Mouse (Mus musculus): ENCODE measurements around the gene Sidt2. TPM values are rescaled to one million over a fixed set of nuclear protein-coding genes. Genes with fewer than 3 reads are reported as not detected.

Gene Sidt2
- total and polyA plus RNA-seq, 2 experiments from 2014 or later, result 46.5 to 77.5 TPM

- WGBS, result 85% methylated on average over 2 of the region's 2 CpGs
- no peak for TF ChIP-seq CTCF (IDR thresholded peaks at IDR 0.05; ENCODE audit: low read depth)
Measured at GRCm38 (mm10) chr9:45915659-45916058, 39.4 kb downstream of the Sidt2 start.

GRCm38 (mm10) chr9:45911673-45912072 is 43.4 kb downstream of the Sidt2 start:
- ATAC-seq, result no peak
- Histone ChIP-seq H3K4me3 (ENCODE audit: low read depth, low read length) (no peak overlapping the region), H3K36me3 (ENCODE audit: insufficient read depth) (peaks cover 72% of the 10 kb centered on the region), H3K27me3 (ENCODE audit: insufficient read depth, low read length) (no peaks in the 10 kb centered on the region), H3K4me1 (ENCODE audit: insufficient read depth) (no peaks in the 10 kb centered on the region; the same call in 1 of the 2 replicates), H3K9me3 (ENCODE audit: low read length) (no peaks in the 10 kb centered on the region), H3K4me2 (ENCODE audit: low read depth) (no peak overlapping the region), H3K27ac (ENCODE audit: low read depth, low read length) (no peak overlapping the region), H3K9ac (no peak overlapping the region)
- peak; percentile 29 for DNase-seq
- WGBS, result 87% methylated on average over 1 of the region's 1 CpGs
- peak; percentile 65 for TF ChIP-seq CTCF (IDR thresholded peaks at IDR 0.05; ENCODE audit: low read depth)

More at GRCm38 (mm10) chr9:45915659-45916058, 39.4 kb downstream of the Sidt2 start:
- no peaks in the 10 kb centered on the region for H3K9me3 ChIP-seq (ENCODE audit: low read length)
- no peaks in the 10 kb centered on the region for H3K4me1 ChIP-seq (ENCODE audit: insufficient read depth)
- no peak overlapping the region for H3K4me2 ChIP-seq (ENCODE audit: low read depth)
- no peaks in the 10 kb centered on the region for H3K27me3 ChIP-seq (ENCODE audit: insufficient read depth, low read length)
- no peak overlapping the region for H3K27ac ChIP-seq (ENCODE audit: low read depth, low read length)
- H3K36me3 ChIP-seq (ENCODE audit: insufficient read depth), result peaks cover 91% of the 10 kb centered on the region
- DNase-seq (no peak), ATAC-seq (no peak)
- no peak overlapping the region for H3K9ac ChIP-seq
- no peak overlapping the region for H3K4me3 ChIP-seq (ENCODE audit: low read depth, low read length)

GRCm38 (mm10) chr9:45910995-45911394 is 44.1 kb downstream of the Sidt2 start:
- Histone ChIP-seq H3K27ac (ENCODE audit: low read depth, low read length) (no peak overlapping the region), H3K9ac (no peak overlapping the region), H3K9me3 (ENCODE audit: low read length) (no peaks in the 10 kb centered on the region), H3K4me1 (ENCODE audit: insufficient read depth) (no peaks in the 10 kb centered on the region; the same call in 1 of the 2 replicates), H3K36me3 (ENCODE audit: insufficient read depth) (peaks cover 66% of the 10 kb centered on the region), H3K27me3 (ENCODE audit: insufficient read depth, low read length) (no peaks in the 10 kb centered on the region), H3K4me2 (ENCODE audit: low read depth) (no peak overlapping the region), H3K4me3 (ENCODE audit: low read depth, low read length) (no peak overlapping the region)
- WGBS, result 91% methylated on average over 3 of the region's 3 CpGs
- ATAC-seq (no peak), DNase-seq (no peak)
- TF ChIP-seq CTCF (IDR thresholded peaks at IDR 0.05; ENCODE audit: low read depth), result no peak

- 1% methylated on average over 19 of the region's 19 CpGs for WGBS
- H3K4me3 ChIP-seq (ENCODE audit: low read depth, low read length), result peak overlapping the region; percentile 99
- TF ChIP-seq CTCF (IDR thresholded peaks at IDR 0.05; ENCODE audit: low read depth), result no peak
- H3K4me2 ChIP-seq (ENCODE audit: low read depth), result peak overlapping the region; percentile 82
- ATAC-seq (no peak; the same call in 1 of the 2 replicates), DNase-seq (no peak)
- H3K36me3 ChIP-seq (ENCODE audit: insufficient read depth), result peaks cover 39% of the 10 kb centered on the region
- no peaks in the 10 kb centered on the region for H3K9me3 ChIP-seq (ENCODE audit: low read length)
- H3K4me1 ChIP-seq (ENCODE audit: insufficient read depth), result peaks cover 9% of the 10 kb centered on the region; the same call in 1 of the 2 replicates
- H3K9ac ChIP-seq, result peak overlapping the region; percentile 97
- H3K27ac ChIP-seq (ENCODE audit: low read depth, low read length), result peak overlapping the region; percentile 95
- no peaks in the 10 kb centered on the region for H3K27me3 ChIP-seq (ENCODE audit: insufficient read depth, low read length)
Measured at GRCm38 (mm10) chr9:45907078-45907428, 48.0 kb downstream of the Sidt2 start.

- Histone ChIP-seq H3K4me1 (ENCODE audit: insufficient read depth) (peaks cover 9% of the 10 kb centered on the region; the same call in 1 of the 2 replicates), H3K9me3 (ENCODE audit: low read length) (no peaks in the 10 kb centered on the region), H3K4me2 (ENCODE audit: low read depth) (peak within 1 kb of the TSS; percentile 82), H3K27ac (ENCODE audit: low read depth, low read length) (peak within 1 kb of the TSS; percentile 95), H3K36me3 (ENCODE audit: insufficient read depth) (peaks cover 33% of the 10 kb centered on the region), H3K4me3 (ENCODE audit: low read depth, low read length) (peak within 1 kb of the TSS; percentile 99), H3K9ac (peak within 1 kb of the TSS; percentile 97), H3K27me3 (ENCODE audit: insufficient read depth, low read length) (no peaks in the 10 kb centered on the region)
- DNase-seq (peak; percentile 92), ATAC-seq (peak; percentile 94)
- WGBS, result under 1% methylated on average over 72 of the region's 80 CpGs
- TF ChIP-seq CTCF (IDR thresholded peaks at IDR 0.05; ENCODE audit: low read depth), result peak; percentile 86
Measured at GRCm38 (mm10) chr9:45906355-45907077, 48.5 kb downstream of the Sidt2 start, which contains the start of the genes Pcsk7 and Rnf214. Pcsk7 (plus strand) TSS chr9:45906497. Rnf214 (minus strand) TSS chr9:45906911.

GRCm38 (mm10) chr9:45905811-45906237 is 49.2 kb downstream of the Sidt2 start:
- Histone ChIP-seq H3K4me3 (ENCODE audit: low read depth, low read length) (peak overlapping the region; percentile 99), H3K27ac (ENCODE audit: low read depth, low read length) (peak overlapping the region; percentile 95), H3K27me3 (ENCODE audit: insufficient read depth, low read length) (no peaks in the 10 kb centered on the region), H3K4me1 (ENCODE audit: insufficient read depth) (peaks cover 9% of the 10 kb centered on the region; the same call in 1 of the 2 replicates), H3K9me3 (ENCODE audit: low read length) (no peaks in the 10 kb centered on the region), H3K36me3 (ENCODE audit: insufficient read depth) (peaks cover 27% of the 10 kb centered on the region), H3K4me2 (ENCODE audit: low read depth) (peak overlapping the region; percentile 82), H3K9ac (peak overlapping the region; percentile 97)
- no peak for TF ChIP-seq CTCF (IDR thresholded peaks at IDR 0.05; ENCODE audit: low read depth)
- peak; percentile 25 for ATAC-seq
- DNase-seq, result peak; percentile 18
- 0% methylated on average over 22 of the region's 27 CpGs for WGBS

GRCm38 (mm10) chr9:45905196-45905595 is 49.9 kb downstream of the Sidt2 start:
- Histone ChIP-seq H3K27me3 (ENCODE audit: insufficient read depth, low read length) (no peaks in the 10 kb centered on the region), H3K9ac (peak overlapping the region; percentile 97; the same call in 1 of the 2 replicates), H3K36me3 (ENCODE audit: insufficient read depth) (peaks cover 21% of the 10 kb centered on the region), H3K4me3 (ENCODE audit: low read depth, low read length) (peak overlapping the region; percentile 99), H3K4me1 (ENCODE audit: insufficient read depth) (peaks cover 9% of the 10 kb centered on the region; the same call in 1 of the 2 replicates), H3K27ac (ENCODE audit: low read depth, low read length) (peak overlapping the region; percentile 95), H3K4me2 (ENCODE audit: low read depth) (peak overlapping the region; percentile 82), H3K9me3 (ENCODE audit: low read length) (no peaks in the 10 kb centered on the region)
- ATAC-seq (no peak), DNase-seq (no peak)
- no peak for TF ChIP-seq CTCF (IDR thresholded peaks at IDR 0.05; ENCODE audit: low read depth)
- 54% methylated on average over 4 of the region's 4 CpGs for WGBS
